Mouse (Mus musculus) gastrocnemius, postnatal 36 days (tissue): Measurements from ENCODE around the gene Bcat2. TPM values are rescaled to one million over a fixed set of nuclear protein-coding genes. Genes with fewer than 3 reads are reported as not detected.
"Not testable (repeated sequence)": the region's sequence is repeated elsewhere in the genome, so short reads cannot be mapped to it uniquely, and the experiment has no call there.

Experiments used
- DNase-seq, 2 experiments: peaks; one replicate each; pipeline ENCODE4 v3.0.0; 2022
- intact Hi-C: fragments of 180-260 bp; cut with DNase I; formaldehyde crosslinking; loops from one replicate; pipeline ENCODE4 v1.15.1; 2025
- long read RNA-seq, 2 experiments: library from polyadenylated mRNA; stranded (forward); transcript quantifications; one replicate each; pipeline ENCODE4 v2.0.0; 2021
- total RNA-seq, 2 experiments: library from RNA; stranded (reverse); gene quantifications; 2 replicates each; pipeline ENCODE4 v1.2.3; 2021

Gene Bcat2
- 10 to 100 TPM; 55.7 to 86.8 TPM for total RNA-seq
- long read RNA-seq, experiment 1, transcript Bcat2-201 (11 exons, 1,772 nt): major isoform, 18 of 31 reads
- long read RNA-seq, experiment 1, partial matches to known transcripts: 11 of 31 reads
- long read RNA-seq, experiment 1, other reads (novel, unspliced or antisense): 1 of 31 reads
- long read RNA-seq, experiment 2, transcript Bcat2-201 (11 exons, 1,772 nt): major isoform, 52 of 65 reads
- long read RNA-seq, experiment 2, partial matches to known transcripts: 11 of 65 reads
- long read RNA-seq, experiment 2, other reads (novel, unspliced or antisense): 2 of 65 reads

DNA sequence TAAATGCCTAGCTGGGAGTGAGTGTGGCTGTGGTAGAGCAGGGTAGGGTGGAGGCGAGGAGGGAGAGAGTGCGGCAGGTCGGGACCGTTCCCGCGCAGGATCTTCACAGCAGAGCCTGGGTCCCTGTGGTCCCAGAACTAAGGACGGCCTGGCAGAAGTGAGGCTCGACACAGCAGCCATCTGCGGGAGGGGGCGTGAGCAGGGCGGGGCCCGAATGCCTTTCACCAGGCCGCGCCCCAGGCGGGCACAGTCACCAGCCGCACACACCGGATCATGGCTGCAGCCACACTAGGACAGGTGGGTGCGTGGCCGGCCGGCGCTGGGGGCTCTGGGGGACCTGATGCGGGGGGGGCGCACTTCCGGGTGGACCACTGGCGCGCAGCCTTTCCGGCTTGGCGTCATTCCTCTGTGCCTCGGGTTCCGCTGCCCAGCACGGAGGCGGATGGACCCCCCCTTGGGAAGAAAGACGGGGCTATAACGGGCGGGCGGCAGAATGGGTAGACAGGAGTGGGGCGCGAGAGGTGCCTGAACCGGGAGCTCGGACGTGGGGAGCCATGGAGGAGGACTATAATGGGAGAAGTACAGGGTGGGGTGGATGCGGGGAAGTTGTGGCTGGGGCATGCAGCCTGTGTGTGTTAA is at the start of gene Bcat2:
Gene Bcat2 (plus strand): TSS at position 51 of the 639 bp plus-strand sequence.
- intact Hi-C loops: no loop called here
- DNase-seq: peak; percentile 59 to 69

DNA sequence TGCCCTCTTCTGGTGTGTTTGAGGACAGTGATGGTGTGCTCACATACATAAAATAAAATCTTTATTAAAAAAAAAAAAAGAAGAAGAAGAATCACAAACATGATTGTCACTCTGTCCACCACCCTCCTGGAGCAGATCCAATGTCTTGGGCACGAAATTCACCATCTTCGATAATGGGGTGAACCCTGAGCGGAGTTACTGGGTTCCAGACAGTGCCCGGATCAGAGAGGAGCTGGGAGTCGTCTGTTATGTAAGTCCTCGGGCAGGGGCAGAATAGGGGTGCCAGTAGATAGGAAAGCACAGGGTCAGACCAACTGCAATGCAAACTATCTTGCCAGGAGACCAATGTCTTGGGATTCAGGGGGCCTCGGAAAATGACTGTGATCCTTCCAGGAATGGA is 49.3 kb upstream of the Bcat2 start:
- DNase-seq: no peak
- intact Hi-C loops: no loop called here

DNA sequence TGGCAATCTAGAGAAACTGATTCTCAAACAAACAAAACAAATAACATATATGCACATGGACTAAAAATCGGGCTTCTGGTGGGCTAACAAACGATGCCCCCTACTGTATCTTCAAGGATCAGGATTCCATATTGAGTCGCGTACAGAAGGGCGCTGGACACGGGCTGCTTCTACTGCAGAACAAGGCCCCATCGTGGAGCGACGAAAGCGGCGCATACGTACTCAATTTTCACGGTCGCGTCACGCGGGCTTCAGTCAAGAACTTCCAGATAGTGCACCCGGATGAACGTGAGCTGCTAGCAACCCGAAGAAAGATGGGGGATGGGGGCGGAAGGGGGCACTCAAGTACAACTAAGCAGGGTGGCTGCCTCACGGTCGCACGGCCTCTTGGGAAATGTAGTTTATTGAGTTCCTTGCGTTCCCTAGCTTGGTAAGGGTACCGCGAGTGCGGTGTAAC is 48.2 kb upstream of the Bcat2 start:
- intact Hi-C loops: no loop called here

DNA sequence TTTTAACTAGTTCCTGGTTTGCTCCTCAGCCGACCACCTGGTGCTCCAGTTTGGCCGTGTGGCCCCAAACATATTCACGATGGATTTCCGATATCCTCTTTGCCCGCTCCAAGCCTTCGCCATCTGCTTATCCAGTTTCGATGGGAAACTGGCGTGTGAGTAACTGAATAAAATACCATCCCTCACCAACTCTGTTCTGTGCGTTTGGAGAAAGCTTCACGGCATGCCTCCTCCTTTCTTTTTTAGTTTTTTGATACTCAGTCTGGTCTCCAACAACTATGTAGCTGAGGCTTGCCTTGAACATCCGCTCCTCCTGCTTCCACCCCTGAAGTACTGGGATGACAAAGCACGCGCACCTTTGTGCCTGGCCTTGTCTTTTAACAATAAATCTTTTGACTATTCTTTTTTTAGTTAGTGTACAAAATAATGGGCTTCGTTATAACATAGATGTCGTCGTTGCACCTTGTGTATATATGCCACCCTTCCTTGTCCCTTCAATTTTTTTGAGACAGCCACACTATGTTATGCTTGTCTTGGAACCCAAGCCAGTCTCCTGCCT is 47.7 kb upstream of the Bcat2 start:
- DNase-seq: no peak
- intact Hi-C loops: no loop called here

More for the DNA sequence above, 48.2 kb upstream of the Bcat2 start:
- DNase-seq: peak; percentile 77 to 81

DNA sequence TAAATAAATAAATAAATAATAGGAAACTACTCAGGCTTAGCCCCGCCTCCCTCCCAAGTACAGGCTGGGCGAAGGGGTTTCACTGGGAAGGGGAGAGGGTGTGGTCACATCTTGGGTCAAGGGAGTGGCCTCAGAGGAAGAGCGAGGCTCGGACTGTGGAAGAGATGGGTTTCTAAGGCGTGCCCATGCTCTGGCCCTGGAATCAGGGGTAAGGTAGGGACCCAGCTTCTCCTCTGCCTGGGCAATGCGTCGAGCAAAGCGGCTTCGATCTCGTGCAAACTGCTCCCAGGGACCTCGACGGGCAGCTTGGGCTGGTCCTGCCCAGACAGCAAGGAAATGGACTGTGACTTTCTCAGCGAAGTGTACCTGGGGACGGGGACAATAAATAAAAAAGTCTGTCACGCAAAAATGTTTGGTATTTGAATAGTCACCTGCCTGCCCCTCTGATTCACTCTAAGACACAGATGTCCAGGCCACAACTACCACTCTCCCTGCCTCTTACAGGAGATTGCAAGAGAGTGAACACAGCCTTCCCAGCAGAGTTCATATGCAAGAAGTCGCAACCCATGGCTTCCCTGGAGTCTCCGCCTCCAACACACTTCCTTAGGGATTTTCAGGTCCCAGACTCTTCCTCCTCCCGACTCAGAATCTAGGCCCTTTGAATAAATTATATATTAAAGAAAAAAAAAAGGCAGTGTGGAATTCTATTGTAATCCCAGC is 46.8 kb upstream of the Bcat2 start:
- no peak for DNase-seq
- intact Hi-C loops: no loop called here

DNA sequence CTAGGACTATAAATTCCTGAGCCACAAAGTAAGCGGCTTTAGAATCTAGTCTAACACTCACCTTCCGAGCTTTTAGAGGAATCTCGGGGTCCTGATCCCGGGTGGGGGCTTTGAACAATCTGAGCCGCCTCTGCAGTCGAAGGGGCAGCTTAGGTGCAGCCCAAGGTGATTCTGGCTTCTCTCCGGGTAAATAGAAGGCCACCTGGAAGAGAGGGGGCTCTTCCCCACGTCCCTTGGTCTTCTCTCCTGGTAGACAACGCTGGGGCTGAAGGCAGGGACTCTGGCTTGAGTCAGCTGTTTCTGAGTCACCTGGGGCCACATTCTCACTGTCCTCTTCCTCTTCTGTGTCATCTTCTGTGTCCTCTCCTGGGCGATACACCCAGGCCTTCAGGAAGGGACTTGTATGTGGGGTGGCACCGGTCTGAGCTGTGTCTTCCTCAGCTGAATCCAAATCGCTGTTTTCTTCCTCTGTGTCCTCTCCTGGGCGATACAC is 46.2 kb upstream of the Bcat2 start:
- intact Hi-C loops: no loop called here
- no peak for DNase-seq

DNA sequence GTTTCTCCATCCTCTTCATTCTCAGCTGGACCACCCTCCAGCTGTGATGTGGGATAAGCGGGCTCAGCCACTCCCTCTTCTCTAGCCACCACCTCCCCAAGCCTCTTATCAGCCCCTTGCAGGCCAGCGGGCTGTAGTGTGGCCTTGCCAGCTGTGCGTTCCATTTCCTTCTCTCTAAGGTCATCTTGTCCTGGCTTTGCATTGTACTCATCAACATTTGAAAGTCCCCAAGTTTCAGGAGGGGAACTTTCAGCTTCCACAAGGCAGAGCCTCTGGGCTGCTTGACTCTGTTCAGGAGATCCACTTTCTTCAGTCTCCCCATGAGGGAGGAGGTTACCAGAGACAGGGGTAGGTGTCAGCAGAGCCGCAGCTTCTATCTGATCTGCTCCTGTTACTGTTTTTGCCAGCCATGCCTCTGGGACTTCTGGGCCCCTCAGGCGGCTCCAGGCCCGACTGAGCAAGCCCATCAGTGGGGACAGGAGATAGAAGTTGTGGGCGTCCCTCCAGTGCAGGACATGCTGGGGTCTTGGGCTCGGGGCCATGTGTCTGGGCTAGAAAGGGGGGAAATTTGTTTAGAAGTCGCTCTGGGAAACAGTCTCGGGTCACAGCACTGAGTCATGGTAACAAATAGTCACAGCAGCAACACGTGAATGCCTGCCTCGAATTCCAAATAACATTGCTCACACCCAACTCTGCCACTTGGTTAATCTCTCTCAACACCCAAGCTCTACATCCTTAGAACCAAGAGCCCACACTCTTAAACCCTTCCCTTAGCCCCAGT is 44.9 kb upstream of the Bcat2 start:
- intact Hi-C loops: no loop called here
- no peak for DNase-seq

DNA sequence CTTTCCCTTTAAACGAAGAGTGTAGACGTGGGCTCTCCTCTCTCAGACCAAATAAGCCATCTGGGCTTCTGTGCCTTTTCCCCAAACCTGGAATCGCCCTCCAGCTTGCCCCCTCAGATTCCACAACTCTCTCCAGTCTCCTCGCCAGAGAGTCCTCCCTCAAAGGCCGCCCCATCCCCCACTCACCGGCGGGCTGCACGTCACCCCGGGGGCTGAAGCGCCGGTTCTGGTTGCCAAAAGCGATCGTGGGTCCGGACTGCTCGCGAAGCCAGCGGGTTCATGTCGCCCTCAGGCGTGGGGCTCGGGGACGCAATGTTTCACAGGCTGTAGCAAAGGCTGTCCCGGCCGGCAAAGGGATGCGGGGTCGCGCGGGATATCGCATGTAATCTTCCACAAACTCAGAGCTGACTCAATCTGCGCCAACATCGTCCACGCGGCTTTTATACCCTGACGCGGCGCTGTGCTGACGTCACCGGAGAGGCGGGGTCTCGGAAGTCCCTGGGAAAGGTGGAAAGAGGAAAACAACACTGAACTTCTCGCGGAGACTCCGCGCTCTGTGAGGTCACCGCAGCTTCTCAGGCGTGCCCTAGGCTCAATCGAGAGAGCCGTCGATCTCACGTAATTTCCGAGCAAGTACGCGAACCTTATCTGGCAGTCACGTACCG is 44.0 kb upstream of the Bcat2 start, which contains the start of the genes Ppp1r15a and Plekha4:
Gene Ppp1r15a (minus strand): TSS at position 460 of the 665 bp plus-strand sequence.
Gene Plekha4 (plus strand): TSS at position 522 of the 665 bp plus-strand sequence.
- peak; percentile 92 to 99 for DNase-seq
- intact Hi-C loops: no loop called here

DNA sequence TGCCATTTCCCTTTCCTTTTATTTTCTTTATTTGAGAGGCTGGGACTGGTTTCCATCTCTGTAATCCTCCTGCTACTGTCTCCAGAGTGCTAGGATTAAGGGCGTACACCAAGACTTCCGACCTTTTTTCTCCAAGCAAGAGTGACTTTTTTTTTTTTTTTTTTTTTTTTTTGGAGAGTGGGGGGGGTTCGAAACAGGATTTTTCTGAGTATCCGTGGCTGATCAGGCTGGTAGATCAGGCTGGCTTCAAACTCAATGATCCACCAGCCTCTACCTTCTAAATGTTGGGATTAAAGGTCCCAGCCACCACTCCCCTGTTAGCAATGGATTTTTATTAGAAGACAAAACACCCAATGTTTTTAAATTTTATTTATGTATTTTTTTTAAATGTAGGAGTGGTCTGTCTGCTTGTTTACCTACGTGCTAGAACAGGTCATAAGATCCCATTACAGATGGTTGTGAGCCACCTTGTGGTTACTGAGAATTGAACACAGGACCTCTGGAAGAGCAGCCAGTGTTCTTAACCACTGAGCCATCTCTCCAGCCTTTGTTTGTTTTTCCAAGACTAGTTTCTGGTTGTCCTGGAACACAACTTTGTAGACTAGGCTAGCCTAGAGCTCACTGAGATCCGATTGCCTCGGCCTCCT is 43.4 kb upstream of the Bcat2 start:
- intact Hi-C loops: no loop called here
- DNase-seq: no peak

DNA sequence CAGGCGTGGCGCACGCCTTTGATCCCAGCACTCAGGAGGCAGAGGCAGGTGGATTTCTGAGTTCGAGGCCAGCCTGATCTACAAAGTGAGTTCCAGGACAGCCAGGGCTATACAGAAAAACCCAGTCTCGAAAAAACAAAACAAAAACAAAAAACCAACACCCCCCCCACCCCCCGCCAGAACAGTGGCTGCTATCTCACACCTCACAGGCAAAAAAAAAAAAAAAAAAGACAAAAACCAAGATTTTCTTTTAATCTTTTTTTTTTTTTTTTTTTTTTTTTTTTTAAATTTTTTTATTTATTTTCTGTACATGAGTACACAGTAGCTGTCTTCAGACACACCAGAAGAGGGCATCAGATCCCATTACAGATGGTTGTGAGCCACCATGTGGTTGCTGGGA is 42.8 kb upstream of the Bcat2 start:
- intact Hi-C loops, DNase-seq: not testable (repeated sequence)

DNA sequence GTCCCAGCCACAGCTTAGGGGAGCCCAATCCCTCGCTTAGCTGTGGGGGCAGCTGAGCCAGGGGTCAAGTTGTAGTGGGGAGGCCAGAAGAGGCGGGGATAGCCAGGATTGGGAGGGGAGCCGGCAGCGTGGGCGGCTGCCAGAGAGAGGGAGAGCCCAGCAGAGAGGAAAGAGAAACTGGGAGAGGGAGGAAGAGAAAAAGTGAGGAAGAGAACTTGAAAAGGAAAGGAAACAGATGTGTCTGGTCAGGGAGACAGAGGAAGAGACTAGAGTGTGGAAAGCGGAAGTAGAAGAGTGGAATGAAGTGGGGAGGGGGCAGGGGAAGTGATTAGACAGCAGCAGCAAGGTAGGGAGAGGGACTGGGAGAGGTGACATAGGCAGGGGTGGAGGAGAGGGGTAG is 40.5 kb upstream of the Bcat2 start:
- no peak for DNase-seq

DNA sequence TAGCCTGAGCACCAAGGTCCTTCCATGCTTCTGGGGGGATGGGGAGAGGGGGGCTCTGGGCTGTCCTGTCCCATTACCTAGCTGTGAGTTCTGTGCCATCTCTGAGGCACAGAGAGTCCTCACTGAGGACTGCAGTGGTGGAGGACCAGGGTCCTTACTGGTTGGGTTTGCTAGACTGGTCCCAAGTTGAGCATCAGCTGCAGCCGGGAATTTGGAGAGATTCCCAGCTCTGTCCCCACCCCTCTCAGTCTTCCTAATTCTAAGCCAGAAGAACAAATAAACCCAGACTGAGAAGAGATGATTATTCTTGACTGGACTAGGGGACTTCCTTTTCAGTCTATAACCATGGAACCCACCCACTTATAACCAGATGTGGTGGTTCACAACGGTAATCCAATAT is 39.3 kb upstream of the Bcat2 start:
- intact Hi-C loops: no loop called here
- DNase-seq: no peak

More for the DNA sequence above, 40.5 kb upstream of the Bcat2 start:
- intact Hi-C loops: no loop called here

DNA sequence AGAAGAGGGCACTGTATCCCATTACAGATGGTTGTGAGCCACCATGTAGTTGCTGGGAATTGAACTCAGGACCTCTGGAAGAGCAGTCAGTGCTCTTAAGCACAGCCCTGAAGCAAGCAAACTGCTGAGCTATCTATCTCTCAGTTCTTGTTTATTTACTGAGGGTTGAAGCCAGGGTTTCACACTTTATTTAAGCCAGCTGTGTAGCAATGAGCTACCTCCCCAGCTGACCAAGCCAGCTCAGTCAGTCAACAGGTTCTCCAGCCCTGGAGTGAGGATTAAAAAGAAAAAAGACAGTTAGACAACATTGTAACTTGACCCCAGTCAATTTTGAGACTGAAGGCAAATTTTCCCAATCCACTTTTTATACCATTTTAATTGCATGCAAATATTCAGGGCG is 34.3 kb upstream of the Bcat2 start:
- intact Hi-C loops: no loop called here

DNA sequence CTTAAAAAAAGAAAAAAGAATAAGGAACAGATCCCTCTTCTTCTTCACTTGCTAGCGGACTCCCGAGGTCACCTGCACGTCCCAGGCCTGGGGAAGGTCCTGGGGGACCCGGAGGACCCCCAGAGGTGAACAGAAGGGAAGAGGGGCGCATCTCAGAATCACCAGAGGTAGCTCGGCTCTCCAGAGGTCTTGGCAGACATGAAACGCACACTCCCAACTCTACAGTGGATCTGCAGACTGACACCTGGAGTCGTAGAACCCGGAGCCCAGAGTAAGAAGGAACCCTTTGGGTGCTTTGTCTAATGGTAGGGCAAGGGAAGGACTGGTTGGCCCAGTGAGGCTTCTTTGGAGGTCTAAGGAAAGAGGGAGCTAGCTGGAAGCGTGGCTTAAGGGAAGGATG is 32.4 kb upstream of the Bcat2 start:
- no peak for DNase-seq
- intact Hi-C loops: no loop called here

More for the DNA sequence above, 34.3 kb upstream of the Bcat2 start:
- DNase-seq: no peak

DNA sequence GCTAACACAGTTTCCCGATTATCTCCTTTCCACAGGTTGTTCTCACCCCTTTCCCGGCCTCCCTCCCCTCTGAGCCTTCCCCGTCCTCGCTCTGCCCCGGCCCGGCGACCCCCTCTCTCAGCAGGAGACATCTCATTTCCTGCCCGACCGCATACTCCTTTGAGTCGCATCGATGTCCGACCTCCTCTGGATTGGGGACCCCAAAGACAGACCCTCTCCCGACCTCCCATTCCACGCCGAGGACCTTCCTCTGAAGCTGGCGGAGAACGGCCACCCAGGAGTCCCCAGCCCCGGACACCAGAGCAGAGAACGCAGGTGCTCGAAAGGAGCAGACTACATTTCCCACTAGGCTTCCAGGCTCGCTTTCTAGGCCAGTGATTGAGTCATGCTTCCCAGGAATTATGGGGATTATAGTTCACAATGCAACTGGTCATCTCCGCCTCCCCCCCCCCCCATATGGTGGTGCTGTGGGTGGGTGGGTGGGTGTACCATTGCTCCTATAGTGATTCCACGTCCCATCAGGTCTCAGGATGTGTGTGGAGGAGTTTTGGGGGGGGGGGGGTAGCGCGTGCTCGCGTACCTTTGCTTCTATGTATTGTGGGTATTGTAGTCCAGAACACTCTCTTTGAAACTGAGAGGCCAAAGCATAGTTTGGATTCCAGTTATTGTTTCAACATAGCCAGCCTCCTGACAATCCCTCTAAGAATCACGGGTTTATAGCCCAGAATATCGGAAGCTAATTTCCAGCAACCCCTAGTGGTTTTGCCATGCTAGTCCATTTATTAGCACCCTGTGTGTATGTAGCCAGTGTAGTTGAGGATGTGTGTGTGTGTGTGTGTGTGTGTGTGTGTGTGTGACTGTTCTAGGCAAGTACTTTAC is 31.6 kb upstream of the Bcat2 start:
- intact Hi-C loops: no loop called here
- DNase-seq: no peak

DNA sequence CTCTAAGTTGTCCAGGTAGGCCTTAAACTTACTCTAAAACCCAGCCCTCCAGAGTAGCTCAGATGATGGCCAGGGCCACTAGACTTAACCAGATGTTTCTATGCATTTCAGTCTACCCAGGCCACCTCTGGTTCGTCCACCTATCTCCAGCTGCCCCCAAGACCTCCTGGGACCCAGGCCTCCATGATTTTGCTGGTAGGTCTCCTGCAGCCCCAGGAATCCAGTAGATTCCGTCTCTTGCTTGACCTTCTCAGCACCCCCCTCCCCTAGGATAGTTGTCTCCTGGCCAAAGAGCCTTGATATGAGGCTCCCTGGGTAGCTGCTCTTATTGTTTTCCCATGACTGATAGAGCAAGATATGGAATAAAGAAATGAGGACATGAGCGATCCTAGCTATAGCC is 30.9 kb upstream of the Bcat2 start:
- intact Hi-C loops: no loop called here
- DNase-seq: no peak

DNA sequence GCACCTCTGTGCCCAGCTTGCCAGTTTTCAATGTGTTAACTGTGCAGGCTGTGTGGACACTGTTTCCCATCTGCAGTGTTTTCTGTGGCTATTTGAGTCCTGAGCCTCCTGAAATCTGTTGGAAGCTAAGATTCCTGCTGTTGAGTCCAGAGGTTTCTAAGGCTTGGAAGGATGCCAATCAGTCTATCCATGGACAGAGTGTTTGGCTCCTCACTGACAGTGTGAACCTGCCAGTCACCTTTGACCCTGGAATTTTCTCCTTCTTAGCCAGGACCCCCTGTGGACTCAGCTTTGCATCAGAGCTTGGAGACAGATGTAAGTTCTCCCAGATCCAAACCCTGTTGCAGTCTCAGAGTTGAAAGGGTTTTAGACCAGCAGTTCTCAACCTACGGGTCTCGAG is 29.7 kb upstream of the Bcat2 start:
- intact Hi-C loops: no loop called here
- DNase-seq: no peak

DNA sequence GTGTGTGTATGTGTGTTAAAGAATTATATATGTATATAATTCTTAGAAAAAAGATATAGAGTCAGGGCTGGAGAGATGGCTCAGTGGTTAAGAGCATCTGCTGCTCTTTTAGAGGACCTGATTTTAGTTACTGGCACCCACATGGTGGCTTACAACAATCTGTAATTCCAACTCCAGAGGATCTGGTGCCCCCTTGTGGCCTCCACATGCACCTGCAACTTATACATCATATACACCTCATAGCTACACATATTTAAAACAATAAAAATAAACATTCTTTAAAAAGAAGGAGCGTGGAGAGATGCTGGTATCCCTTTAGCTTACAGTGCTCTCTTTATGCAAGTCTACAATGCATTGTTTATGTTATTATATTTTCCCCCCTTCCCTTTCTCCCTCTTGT is 25.4 kb upstream of the Bcat2 start:
- DNase-seq: no peak
- intact Hi-C loops: no loop called here
